Mouse (Mus musculus) liver, embryonic 14.5 days (tissue): ENCODE data around the gene Ccl9. TPM values are rescaled to one million over a fixed set of nuclear protein-coding genes. Genes with fewer than 3 reads are reported as not detected.
"Not testable (repeated sequence)": the region's sequence is repeated elsewhere in the genome, so short reads cannot be mapped to it uniquely, and the experiment has no call there.

Source experiments
- ATAC-seq: fragments of 200-750 bp; cut with Nextera tagmentation; 2 replicates; pipeline ENCODE4 v1.8.0; 2017; ENCODE audit warnings: moderate number of reproducible peaks, mild to moderate bottlenecking, moderate library complexity; ENCODE audit not compliant: insufficient read depth
- DNase-seq, 3 experiments: peaks; one replicate each; pipeline ENCODE4 v3.0.0-alpha.2; 2012 to 2013; ENCODE audit warnings: low read depth in 3 of 3, low spot score in 3 of 3
- H3K27ac ChIP-seq: fragments of 300-500 bp; sonication (generic); 2 replicates; pipeline ENCODE4 v1.5.1; 2014; ENCODE audit warnings: moderate library complexity, mild to moderate bottlenecking, control low read depth, inconsistent platforms
- H3K27me3 ChIP-seq: fragments of 300-500 bp; sonication (generic); 2 replicates; pipeline ENCODE4 v1.6.1; 2014; ENCODE audit warnings: mild to moderate bottlenecking, low read length, moderate library complexity; ENCODE audit not compliant: control insufficient read depth, insufficient read depth
- H3K36me3 ChIP-seq: fragments of 300-500 bp; sonication (generic); replicated peaks from 2 replicates; pipeline ENCODE4 v1.6.1; 2014; ENCODE audit warnings: low read depth; ENCODE audit not compliant: control insufficient read depth, insufficient read depth
- H3K4me1 ChIP-seq, 2 experiments: fragments of 200-500 bp in 1 of 2; fragments of 300-500 bp in 1 of 2; sonication (generic) in 1 of 2; replicated peaks; 2 replicates each; pipeline ENCODE4 v1.6.1; 2012 to 2014; ENCODE audit warnings: antibody characterized with exemption in 1 of 2, inconsistent platforms in 1 of 2, low read length in 1 of 2; ENCODE audit not compliant: control insufficient read depth in 2 of 2, insufficient read depth in 2 of 2
- H3K4me2 ChIP-seq: fragments of 300-500 bp; sonication (generic); 2 replicates; pipeline ENCODE4 v1.6.1; 2014; ENCODE audit warnings: low read depth, mild to moderate bottlenecking, control low read depth, moderate library complexity
- H3K4me3 ChIP-seq, 2 experiments: fragments of 200-500 bp in 1 of 2; fragments of 300-500 bp in 1 of 2; sonication (generic) in 1 of 2; 2 replicates each; pipeline ENCODE4 v1.5.1; 2012 to 2014; ENCODE audit warnings: low read depth in 2 of 2, low read length in 2 of 2, mild to moderate bottlenecking in 2 of 2, control low read depth in 1 of 2, inconsistent platforms in 1 of 2, moderate library complexity in 1 of 2; ENCODE audit not compliant: insufficient read depth in 1 of 2
- H3K9ac ChIP-seq: fragments of 300-500 bp; sonication (generic); replicated peaks from 2 replicates; pipeline ENCODE4 v1.6.1; 2014; ENCODE audit warnings: mild to moderate bottlenecking, control low read depth, moderate library complexity
- H3K9me3 ChIP-seq: fragments of 300-500 bp; sonication (generic); 2 replicates; pipeline ENCODE4 v1.6.1; 2016; ENCODE audit warnings: low read length, mixed read lengths; ENCODE audit not compliant: control insufficient read depth
- CTCF ChIP-seq: IDR thresholded peaks from 2 replicates; pipeline ENCODE4 v1.5.1; 2016; ENCODE audit warnings: antibody characterized with exemption, low read depth, control low read depth
- EP300 ChIP-seq: IDR thresholded peaks from 2 replicates; pipeline ENCODE4 v1.6.1; 2016; ENCODE audit warnings: antibody characterized with exemption, low read depth
- WGBS: fragments of 180-500 bp; shearing (Covaris S2); extraction: QIAGEN DNeasy Blood & Tissue Kit; methylation state at CpG from one replicate; pipeline ENCODE4 v1.1.7; 2014; ENCODE audit not compliant: insufficient replicate concordance; 5-methylcytosine and 5-hydroxymethylcytosine counted together
- polyA plus RNA-seq, 2 experiments: library from polyadenylated mRNA; depleted of rRNA in 1 of 2; stranded (reverse) in 1 of 2; unstranded in 1 of 2; fragments of >200 nt; fragmentation: Nextera tagmentation in 1 of 2; extraction: Ambion mirVana in 1 of 2; gene quantifications; 2 replicates each; pipeline versions ENCODE4 v1.2.1 to v1.2.3; 2012 to 2014

Gene Ccl9
- polyA plus RNA-seq, 2 experiments: 9.7 to 35.5 TPM

DNA sequence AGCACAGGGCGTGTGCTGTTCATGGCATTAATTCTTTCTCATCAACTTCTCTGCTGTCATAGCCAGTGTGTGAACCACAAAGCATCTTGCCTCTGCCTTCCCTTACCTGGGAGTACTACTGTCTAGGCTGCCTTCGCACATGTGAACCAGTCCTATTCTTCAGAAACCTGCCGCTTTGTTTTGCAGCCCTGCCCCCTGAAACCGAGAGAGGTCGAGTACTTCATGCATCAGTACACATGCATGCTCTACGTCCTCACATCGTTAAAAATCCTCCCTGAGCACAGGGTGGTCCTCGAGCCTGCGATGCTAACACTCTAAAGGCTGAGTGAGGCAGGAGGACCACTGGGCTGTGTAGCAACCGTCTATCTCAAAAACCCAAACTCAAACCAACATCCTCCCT is 21.4 kb downstream of the Ccl9 start:
- Histone ChIP-seq H3K4me3 (no peak overlapping the region), H3K9me3 (no peaks in the 10 kb centered on the region), H3K4me2 (no peak overlapping the region), H3K27ac (no peak overlapping the region), H3K9ac (no peak overlapping the region), H3K36me3 (no peaks in the 10 kb centered on the region), H3K4me1 (0 out of 4 replicates have a peak, but pooled peaks cover 0 to 4% of the 10 kb centered on the region in 2 experiments), H3K27me3 (no peaks in the 10 kb centered on the region)
- 62% methylated on average over 10 of the region's 10 CpGs for WGBS
- no peak for DNase-seq
- no peak for ATAC-seq
- TF ChIP-seq EP300 (no peak), CTCF (no peak)

DNA sequence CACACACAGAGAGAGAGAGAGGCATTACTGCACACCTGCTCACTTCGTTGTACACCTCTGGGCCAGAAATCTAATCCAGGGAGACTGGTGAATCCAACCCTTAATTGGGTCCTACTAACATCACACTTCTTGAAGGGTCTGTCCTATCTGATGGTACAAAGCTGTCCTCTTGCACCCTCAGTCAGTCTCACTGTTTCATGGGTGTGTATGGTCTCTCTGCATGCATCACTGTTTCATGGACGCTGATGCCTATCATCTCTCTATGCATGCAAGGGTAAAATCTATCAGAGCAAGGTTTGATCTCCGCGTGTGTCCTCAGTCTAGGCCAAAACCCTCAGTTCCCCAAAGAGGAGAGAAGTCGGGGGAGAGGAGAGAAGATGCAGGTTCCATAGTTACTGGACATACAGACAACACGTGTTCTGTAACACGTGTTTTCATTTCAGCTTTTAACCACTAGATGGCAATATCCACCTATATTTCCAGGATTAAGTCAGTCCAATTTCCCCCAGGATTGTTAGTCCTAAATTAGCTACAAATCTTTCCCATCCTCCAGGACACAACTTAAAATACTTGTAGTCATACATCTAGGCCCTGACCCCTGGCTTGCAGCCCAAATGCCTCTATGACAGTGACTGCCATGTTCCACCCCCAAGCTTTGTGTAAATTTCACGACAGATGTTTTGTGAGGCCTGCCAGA is 22.2 kb downstream of the Ccl9 start:
- no peak for ATAC-seq
- DNase-seq: peak in 1 of 3 experiments; percentile 38
- H3K4me3 ChIP-seq: no peak overlapping the region

DNA sequence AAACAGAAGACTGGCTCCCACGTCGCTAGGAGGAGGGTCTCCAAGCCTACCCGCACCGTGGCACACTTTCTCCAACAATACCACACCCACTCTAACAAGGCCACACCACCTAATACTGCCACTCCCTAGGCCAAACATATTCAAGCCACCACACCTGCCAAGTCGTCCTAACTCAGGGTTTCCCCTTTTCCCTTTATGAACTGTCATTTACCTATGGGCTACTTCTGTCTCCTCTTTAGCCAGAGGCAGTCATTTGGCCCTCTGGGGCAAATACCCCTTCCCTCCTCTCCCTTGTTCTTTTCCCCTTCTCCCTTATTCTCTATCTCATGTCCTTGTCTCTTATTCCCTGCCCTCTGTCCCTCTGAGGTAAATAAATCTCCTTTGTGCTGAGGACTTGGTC is 26.8 kb downstream of the Ccl9 start:
- 69% methylated on average over 5 of the region's 5 CpGs for WGBS
- Histone ChIP-seq H3K9ac (no peak overlapping the region), H3K27ac (no peak overlapping the region), H3K4me3 (no peak overlapping the region), H3K9me3 (no peaks in the 10 kb centered on the region), H3K4me1 (peaks cover 0 to 2% of the 10 kb centered on the region in 2 experiments; a peak in 1 of 4 replicates), H3K36me3 (no peaks in the 10 kb centered on the region), H3K27me3 (no peaks in the 10 kb centered on the region), H3K4me2 (no peak overlapping the region)
- DNase-seq: no peak
- ATAC-seq: no peak
- TF ChIP-seq CTCF: no peak
- TF ChIP-seq EP300: no peak

More for the DNA sequence above, 22.2 kb downstream of the Ccl9 start:
- Histone ChIP-seq H3K27ac (no peak overlapping the region), H3K4me1 (0 out of 4 replicates have a peak, but pooled peaks cover 0 to 2% of the 10 kb centered on the region in 2 experiments), H3K9ac (no peak overlapping the region), H3K4me2 (no peak overlapping the region), H3K36me3 (no peaks in the 10 kb centered on the region), H3K9me3 (no peaks in the 10 kb centered on the region), H3K27me3 (no peaks in the 10 kb centered on the region)
- no peak for TF ChIP-seq EP300
- peak; percentile 62 for TF ChIP-seq CTCF
- 29% methylated on average over 8 of the region's 8 CpGs for WGBS

DNA sequence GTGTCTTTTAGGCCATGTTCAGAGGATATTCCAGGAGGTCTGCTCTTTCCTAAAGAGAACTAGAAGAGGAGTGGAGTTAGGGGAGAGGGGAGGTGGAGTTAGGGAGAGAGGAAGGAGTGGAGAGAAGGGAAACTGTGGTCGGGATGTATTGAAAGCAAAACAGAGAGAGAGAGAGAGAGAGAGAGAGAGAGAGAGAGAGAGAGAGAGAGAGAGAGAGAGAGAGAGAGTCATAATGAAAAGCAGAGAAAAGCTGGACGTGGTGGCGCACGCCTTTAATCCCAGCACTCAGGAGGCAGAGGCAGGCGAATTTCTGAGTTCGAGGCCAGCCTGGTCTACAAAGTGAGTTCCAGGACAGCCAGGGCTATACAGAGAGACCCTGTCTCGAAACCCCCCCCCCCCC is 27.4 kb downstream of the Ccl9 start:
- not testable (repeated sequence) for H3K27ac ChIP-seq, DNase-seq, H3K9me3 ChIP-seq, ATAC-seq, H3K36me3 ChIP-seq, H3K4me1 ChIP-seq, H3K4me2 ChIP-seq, H3K9ac ChIP-seq, H3K27me3 ChIP-seq, H3K4me3 ChIP-seq
- WGBS: 59% methylated on average over 7 of the region's 7 CpGs

DNA sequence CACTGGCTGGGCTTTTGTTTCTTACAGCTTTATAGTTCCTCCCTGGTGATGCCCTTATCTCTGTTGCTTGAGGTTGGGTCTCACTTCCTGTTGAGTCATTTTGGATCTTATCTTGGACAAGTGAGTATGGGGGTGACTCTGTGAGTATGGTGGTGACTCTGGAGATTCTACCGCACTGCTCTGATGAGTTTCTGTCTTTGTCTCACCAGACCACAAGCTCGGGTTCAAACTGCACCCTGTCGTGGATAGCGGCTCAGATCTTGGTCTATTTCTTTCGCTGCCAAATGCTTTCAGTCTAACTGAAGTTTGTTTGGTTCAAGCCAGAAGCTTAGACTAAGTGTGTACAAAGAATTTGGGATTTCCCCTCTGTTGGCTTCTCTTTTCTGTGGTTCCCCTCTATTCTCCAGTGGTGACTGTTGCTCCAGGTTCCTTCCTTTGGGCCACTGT is 28.2 kb downstream of the Ccl9 start:
- DNase-seq (no peak), ATAC-seq (no peak)
- Histone ChIP-seq H3K4me1 (no peaks in the 10 kb centered on the region; a peak in 1 of 4 replicates), H3K4me3 (no peak overlapping the region), H3K36me3 (no peaks in the 10 kb centered on the region), H3K9me3 (no peaks in the 10 kb centered on the region), H3K27me3 (no peaks in the 10 kb centered on the region), H3K9ac (no peak overlapping the region), H3K4me2 (no peak overlapping the region), H3K27ac (no peak overlapping the region)
- 7% methylated on average over 5 of the region's 5 CpGs for WGBS
- TF ChIP-seq EP300 (no peak), CTCF (no peak)
